Mouse (Mus musculus): ENCODE data around the gene Elof1.
"Not testable (repeated sequence)": the region's sequence is repeated elsewhere in the genome, so short reads cannot be mapped to it uniquely, and the experiment has no call there.

Elof1 gene

GRCm38 (mm10) chr9:22092746-22093145 is 24.2 kb downstream of the Elof1 start:
- DNase-seq (ENCODE audit: low read depth): no peak

GRCm38 (mm10) chr9:22089986-22090385 is 27.0 kb downstream of the Elof1 start:
- no peak for DNase-seq (ENCODE audit: low read depth)

- no peak for DNase-seq (ENCODE audit: low read depth)
These were observed 27.7 kb downstream of the Elof1 start for GRCm38 (mm10) chr9:22089281-22089680.

GRCm38 (mm10) chr9:22087034-22087618 is 29.8 kb downstream of the Elof1 start:
- DNase-seq (ENCODE audit: low read depth): no peak

- DNase-seq (ENCODE audit: low read depth): no peak
These were observed 31.0 kb downstream of the Elof1 start for GRCm38 (mm10) chr9:22086012-22086411.

GRCm38 (mm10) chr9:22085022-22085834 is 31.7 kb downstream of the Elof1 start, which contains the start of gene Ecsit:
TSS of gene Ecsit (minus strand) at chr9:22085438.
- DNase-seq (ENCODE audit: low read depth): peak; percentile 93

GRCm38 (mm10) chr9:22084667-22085021 is 32.3 kb downstream of the Elof1 start:
- no peak for DNase-seq (ENCODE audit: low read depth)

GRCm38 (mm10) chr9:22076223-22076622 is 40.7 kb downstream of the Elof1 start:
- DNase-seq (ENCODE audit: low read depth): no peak

- not testable (repeated sequence) for DNase-seq (ENCODE audit: low read depth)
These were observed 41.2 kb downstream of the Elof1 start for GRCm38 (mm10) chr9:22075778-22076177.

- DNase-seq (ENCODE audit: low read depth): no peak
These were observed 44.7 kb downstream of the Elof1 start for GRCm38 (mm10) chr9:22072276-22072675.

GRCm38 (mm10) chr9:22070791-22071573 is 46.0 kb downstream of the Elof1 start, which contains the start of the genes Gm49318 and Zfp653:
TSS of gene Gm49318 (minus strand) at chr9:22071259.
TSS of gene Zfp653 (minus strand) at chr9:22071376.
- peak; percentile 93 for DNase-seq (ENCODE audit: low read depth)

GRCm38 (mm10) chr9:22069881-22070553 is 47.0 kb downstream of the Elof1 start:
- no peak for DNase-seq (ENCODE audit: low read depth)

- no peak for DNase-seq (ENCODE audit: low read depth)
These were observed 49.8 kb downstream of the Elof1 start for GRCm38 (mm10) chr9:22067195-22067594.

- DNase-seq (ENCODE audit: low read depth): no peak
These were observed 50.5 kb downstream of the Elof1 start for GRCm38 (mm10) chr9:22066433-22066832.

GRCm38 (mm10) chr9:22065642-22066041 is 51.3 kb downstream of the Elof1 start:
- DNase-seq (ENCODE audit: low read depth): no peak

- DNase-seq (ENCODE audit: low read depth): no peak
These were observed 52.6 kb downstream of the Elof1 start for GRCm38 (mm10) chr9:22064341-22064740.

Data from c-Kit-positive CD71-negative TER-119-negative erythroid progenitor cells, embryonic 14.5 days (primary cell).